Mouse (Mus musculus) lung, postnatal 14 days (tissue): ENCODE measurements around the gene 4933427D14Rik.
A peak's percentile ranks its signal among the peaks of the same experiment; 100 is the strongest.

Experiments used
- DNase-seq: peaks from one replicate; pipeline ENCODE4 v3.0.0; 2021

The 4933427D14Rik gene

DNA sequence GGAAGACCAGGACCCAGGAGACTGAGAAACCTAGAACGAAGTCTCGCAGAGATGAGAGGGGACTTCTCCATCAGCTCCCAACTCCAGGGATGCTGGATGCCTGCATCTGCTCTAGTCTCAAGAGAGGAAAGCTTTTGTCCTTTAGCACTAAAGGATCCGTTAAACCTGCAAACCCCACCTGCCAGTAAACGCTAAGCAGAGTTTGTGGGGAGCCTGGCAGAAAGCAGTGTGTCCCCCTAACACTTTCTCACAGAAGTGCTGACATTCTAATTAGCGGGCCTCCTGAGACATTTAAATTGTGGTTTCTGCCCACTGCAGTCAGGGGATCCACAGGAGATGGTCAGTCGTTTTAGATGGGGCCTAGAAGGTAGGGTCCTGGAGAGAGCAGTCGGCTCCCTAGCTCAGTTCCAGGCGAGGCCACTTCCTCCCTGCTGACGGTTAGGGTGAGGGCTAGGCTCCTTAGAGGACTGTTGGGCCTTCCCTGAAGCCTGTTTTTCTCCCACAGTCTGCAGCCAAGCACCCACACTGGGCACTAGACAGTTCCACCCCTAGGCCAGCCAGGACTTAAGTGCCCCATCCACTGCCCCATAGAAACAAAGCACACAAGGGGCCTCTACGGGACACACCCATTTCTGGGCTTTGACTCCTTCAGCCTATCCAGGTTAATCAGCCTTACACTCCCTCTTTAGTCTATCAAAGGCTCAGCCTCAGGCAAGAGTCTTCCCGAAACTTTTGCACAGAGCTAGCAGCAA lies 70.9 kb downstream of the 4933427D14Rik start:
- peak; percentile 28 for DNase-seq

DNA sequence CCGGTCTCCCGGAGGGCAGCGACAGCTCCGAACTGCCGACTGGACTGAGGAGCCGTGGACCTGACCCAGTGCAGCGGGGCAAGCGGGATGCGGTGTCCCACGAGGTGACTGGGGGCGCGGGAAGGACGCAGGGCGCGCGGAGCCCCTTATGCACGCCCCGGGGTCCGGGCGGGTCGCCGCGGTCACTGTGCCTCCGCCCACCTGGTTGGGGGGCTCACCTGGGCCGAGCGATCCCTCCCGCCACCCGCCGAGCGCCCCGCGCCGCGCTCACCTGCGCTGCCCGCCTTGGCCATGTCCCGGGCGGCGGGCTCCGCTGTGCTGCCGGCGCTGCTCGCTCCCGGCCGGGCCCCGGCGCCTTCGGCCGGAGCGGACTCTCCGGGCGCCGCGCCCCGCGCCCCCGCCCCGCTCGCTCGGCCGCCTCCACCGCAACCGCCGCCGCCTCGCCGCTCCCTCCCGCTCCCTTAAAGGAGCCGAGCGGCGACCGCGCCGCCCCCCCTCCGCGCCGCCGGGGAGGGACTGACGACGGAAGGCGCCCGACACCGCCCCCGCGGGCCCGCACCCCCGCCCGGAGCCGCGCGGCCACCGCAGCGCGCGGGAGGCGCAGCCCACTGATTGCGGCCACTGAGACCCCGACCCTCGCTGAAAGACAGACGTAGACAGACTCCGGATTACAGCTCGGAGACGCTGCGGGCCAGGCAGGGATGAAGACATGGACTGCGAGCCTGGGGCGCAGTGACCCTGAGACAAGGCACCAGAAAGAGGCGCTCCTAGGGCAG lies 71.7 kb downstream of the 4933427D14Rik start, which contains the start of gene Pitpnm3:
Pitpnm3 (minus strand) TSS at position 396 of the 776 bp plus-strand sequence.
- peak; percentile 68 for DNase-seq

DNA sequence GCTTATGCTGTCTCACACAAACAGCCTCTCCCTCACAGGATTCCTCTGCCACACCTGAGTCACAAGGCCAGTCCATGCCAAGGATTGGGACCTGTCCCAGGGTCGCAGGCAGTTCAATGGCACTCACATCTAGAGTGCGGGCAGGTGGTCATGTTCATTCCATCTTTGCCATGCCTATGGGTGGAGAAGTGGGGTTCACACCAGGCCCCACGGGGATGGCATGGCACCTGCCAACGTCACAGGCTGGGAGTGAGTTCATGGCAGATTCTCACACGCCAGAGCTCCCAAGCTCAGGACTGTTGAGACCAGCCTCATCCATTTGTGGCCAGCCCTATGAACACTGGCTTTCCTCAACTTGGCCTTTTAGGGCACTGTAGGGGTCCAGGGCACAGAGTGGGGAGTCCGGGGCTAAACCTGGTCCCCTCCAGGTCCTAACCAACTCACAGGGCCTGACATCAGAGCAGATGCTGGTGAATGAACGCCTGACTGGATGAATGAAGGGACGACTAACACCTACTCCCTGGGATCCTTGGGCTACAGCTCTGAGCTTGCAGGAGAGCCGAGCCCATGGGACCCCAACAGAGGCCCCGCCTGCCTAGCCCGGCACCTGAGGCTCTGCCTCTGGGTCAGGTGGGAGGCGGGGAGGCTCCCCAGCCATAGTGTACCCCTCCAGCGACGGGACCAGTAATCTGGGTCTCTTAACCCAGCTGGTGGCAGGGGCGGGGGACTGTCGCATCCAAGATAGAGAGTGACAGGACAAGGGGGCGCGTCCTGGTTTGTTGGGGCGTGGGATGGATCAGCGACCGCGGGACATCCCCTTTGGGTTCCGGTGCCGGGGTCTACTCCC lies 72.5 kb downstream of the 4933427D14Rik start:
- no peak for DNase-seq

DNA sequence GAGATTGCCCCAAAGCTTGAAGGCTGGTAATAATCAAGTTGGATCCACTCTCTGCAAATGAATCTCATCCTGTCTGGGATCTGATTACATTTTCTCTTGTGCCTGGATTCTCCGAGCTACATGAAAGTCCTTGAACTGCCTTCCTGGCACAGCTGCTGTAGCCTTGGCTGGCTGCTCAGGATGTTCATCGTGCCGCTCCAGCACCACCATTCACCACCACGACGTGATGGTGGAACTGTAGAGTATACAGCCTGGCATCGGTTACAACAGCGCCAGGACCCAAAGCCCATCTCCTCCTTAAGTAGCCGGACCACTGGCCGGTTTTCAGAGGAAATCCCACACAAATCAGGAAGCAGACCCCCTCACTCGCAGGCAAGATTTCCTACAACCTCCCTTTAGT lies 74.2 kb downstream of the 4933427D14Rik start:
- DNase-seq: peak; percentile 42

DNA sequence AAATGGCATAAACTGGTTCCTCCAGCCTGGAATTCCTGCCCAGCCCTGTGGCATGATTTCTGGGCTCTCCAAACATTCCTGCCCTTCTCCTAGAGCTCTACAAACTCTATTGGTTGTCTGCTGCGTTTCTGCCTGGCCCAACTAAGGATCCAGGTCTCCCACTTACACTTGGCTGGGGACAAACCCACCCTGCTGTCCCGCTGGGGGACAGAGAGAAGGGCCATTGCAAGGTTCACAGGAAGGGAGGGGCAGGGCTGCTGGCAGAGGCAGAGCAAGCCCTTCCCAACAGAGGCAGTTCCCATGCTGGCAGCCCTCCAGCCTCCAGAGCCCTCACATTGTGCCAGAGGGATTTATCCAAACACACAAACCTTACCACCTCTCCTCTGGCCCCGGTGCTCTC lies 75.0 kb downstream of the 4933427D14Rik start:
- DNase-seq: peak; percentile 89

DNA sequence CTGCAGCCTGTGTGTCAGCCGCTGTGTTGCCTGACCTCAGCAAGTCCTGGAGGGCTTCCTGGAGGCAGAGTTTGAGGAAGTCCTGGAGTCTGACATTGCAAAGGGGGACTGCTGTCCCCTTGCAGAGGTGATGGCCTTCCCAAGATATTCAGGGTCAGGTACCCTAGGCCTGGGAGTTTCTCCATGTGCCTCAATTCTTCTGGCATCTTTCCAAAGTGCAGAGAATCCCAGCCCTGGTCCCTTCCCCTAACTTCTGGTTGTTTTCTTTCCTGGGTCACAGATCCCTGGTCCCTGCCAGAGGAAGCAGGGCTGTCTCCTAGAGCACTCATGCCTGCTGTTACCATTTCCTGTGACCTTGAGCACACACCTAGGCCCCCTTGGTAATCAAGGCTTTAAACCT lies 75.6 kb downstream of the 4933427D14Rik start:
- DNase-seq: no peak

DNA sequence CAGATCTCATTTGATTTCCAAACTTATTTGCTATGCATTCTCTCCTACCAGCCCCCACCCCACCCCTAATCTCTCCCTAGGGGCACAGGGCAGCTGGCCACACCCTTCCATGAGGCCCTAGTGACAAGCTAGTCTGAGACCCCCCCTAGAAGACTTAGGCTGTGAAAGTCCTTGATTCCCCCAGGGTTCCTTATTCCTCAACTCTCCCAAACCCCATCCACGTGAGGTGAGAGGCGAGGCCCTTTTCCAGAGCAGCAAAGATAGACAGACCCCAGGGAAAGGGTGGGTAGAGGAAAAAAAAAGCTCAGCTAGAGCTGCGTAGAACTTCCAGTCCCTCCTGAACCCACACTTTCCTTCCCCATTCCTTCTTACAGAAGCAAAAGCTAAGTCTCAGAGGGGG lies 76.4 kb downstream of the 4933427D14Rik start:
- no peak for DNase-seq

DNA sequence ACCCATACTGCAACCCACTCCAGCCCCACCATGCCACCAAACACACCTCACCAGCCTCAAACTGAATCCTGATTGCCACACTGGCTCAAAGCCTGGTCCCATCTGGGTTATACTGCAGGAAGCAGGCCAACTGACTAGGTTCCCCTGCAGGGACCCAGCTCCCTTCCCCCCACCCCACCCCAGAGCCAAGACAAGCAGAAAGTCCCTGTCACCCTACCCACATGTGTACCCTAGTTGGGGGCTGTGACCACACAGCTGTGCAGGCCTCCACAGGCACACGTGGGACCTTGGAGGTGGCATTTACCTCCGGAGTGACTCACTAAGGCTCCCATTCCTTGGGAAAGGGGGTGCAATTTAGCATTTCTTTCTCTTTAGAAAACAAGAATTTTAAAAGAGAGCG lies 76.8 kb downstream of the 4933427D14Rik start:
- no peak for DNase-seq

DNA sequence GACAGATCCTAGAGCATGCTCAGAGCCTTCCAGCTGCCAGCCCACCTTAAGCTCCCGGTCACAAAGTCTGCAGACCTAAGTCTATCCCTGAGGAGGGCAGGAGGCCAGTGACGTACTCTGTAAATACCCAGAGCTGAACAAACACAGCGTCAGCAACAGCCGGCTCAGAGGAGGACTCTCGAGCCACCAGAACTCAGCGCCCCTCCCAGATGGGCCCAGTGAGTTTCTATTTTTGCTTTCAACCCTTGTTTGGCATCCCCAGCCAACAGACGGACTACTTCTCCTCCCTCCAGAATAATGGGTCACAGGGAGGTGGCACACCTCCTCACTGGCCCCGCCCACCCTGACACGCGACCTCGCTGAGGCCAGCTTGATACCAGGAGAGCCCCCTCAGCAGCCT lies 77.2 kb downstream of the 4933427D14Rik start:
- DNase-seq: peak; percentile 65

DNA sequence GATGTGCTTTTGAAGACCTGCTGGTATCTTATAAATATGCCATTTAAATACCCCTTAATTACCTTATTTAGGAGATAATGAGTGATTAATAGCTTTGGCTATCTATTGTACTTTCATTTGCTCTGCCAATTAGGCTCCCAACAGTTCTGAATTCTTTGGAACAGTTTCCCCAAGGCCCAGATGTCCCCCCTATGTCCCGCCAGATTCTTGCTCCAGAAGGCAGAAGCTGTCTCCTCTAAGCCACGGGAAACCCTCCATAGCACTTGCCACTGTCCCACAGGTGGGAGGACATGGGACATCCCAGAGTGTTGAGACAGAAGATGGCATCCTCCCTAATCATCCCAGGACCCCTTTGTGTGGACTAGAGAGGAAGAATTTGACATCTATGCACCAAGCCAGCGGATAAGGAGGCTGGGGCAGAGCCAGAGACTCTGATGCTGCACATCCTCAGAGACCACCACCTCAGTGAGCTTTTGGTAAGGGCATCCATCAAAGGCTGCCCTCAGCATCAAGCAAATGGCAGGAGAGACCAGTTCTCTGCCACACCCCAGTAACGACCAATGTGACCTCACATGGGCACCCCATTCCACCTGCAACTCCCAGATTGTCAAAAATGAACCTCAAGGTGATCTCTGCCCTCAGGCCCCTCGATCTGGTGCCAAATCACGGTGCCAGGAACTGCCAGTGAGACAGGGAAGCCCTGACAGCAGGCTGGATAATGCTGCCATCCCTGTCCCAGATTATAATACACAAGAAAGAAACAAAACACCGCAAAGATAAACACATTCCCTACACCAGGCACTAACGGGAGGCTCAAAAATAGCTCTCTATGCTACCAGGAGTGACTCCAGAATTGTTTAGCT lies 78.0 kb downstream of the 4933427D14Rik start:
- DNase-seq: no peak

DNA sequence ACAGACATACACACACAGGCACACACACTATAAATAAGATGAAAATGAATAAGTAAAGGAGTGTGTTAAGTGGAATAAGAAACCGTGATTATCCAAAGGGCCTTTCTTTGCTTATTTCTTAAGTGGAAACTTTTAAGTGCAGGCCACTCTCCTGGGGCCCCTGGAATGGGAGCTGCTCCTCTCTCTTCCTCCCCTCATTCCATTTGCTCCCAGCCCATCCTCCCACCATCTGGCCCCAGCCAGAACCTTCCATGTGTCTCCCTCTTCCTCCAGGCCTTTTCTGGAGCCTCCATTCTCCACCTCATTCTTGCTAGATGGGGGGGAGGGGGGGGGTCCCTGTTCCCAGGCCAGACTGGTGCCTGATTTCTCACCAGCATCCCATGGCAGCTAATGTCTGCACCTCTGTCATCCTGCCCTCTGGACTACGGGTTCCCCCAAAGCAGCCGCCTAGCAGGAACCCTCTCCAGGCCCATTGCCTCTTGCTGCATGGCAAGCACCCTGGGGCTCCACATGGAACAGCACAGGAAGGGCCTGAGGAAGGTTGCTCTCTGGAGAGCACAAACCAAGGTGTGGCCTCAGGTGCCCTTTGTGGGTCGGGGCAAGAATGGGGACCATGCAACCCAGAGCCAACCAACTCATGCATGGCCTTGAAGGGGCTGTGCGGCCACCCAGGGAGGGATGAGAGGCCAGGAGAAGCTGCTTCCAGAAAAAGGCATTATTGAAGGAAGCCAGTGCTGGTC lies 79.6 kb downstream of the 4933427D14Rik start:
- DNase-seq: no peak

DNA sequence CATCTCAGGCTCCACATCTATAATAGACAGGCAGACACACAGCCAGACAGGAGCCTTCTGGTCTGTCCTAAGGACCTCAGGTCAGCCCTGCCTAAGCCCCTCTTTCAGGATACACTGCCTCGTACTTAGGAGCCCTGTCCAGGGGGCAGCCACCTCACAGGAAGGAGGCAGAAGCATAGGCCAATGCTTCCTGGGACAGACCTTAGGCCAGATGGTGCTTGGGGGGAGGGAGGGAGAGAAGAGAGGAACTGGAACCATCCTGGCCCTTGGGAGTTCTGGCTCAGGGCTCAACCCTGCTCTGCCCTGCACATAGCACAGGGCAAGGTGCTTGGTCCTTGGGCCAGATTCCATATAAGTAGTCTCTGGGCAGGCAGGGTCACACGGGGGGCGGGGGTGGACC lies 81.5 kb downstream of the 4933427D14Rik start:
- DNase-seq: no peak

DNA sequence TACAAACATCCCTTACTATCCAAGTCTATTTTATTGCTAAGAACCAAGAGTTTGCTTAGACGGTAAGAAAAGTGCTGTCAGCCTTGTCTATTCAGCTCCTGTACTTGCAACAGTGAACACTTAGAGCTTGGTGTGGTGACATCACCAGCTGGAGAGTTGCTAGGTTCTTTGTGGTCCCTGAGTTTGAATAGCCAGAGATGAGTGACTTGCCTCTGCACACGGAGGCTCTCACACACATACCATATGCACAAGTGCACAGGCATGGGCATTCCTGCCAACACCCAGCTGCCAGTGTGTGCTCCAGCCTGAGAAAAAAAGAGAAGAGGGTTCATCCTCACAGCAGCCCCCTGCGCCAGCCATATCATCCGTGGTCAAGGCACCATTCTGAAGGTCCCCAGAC lies 83.7 kb downstream of the 4933427D14Rik start:
- no peak for DNase-seq

DNA sequence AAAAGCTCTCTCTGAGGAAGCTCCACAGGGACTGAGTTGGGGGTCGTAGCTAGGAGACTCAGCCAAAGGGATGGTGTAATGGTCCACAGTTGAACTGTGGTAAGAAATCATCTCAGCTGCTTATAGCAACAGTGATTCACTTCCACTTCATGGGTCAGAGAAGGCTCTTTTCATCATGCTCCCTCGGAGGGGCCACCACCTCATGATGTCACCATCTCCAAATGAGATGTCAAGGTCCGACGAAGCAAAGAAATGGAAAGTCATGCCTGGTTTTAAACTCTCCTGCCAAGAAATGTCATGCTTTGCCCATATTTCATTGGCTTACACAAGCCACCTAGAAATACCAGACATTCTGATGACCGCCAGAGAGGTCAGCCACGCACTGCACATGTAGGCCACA lies 86.9 kb downstream of the 4933427D14Rik start:
- no peak for DNase-seq

DNA sequence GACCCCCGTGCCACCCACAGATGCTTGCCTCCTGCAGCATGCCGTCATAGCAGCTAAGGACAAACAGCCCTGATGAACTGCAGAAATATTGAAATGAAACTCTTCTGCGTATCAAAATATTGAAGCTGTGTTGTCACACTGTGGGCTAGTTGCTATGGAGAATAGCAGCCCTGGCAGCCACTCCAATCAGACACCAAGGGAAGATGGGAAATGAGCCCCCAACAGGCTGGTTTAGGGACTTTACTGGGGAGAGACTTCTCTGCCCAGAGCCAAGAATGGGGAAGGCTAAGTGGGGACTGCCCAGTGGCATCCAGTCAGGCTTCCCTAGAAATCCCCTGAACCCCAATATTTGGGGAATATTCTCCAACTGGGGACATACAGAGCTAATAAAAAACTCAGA lies 88.6 kb downstream of the 4933427D14Rik start:
- no peak for DNase-seq

DNA sequence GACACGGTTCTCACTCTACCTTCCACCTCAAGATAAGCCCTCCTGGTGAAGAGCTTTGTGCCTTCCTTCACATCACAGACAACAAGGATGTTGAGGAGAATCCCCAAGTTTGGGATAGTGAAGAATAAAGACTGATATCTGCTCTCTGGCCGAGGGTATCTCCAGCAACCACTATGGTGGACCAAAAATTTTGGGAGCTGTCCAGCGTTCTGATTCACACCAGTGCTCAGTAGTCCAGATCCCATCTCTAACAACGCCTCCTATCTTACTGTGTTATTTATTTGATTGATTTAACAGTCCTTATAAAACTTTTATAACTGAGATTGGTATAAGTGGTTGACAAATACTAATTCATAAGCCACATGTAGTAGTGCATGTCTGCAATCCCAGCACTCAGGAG lies 94.0 kb downstream of the 4933427D14Rik start:
- DNase-seq: no peak

DNA sequence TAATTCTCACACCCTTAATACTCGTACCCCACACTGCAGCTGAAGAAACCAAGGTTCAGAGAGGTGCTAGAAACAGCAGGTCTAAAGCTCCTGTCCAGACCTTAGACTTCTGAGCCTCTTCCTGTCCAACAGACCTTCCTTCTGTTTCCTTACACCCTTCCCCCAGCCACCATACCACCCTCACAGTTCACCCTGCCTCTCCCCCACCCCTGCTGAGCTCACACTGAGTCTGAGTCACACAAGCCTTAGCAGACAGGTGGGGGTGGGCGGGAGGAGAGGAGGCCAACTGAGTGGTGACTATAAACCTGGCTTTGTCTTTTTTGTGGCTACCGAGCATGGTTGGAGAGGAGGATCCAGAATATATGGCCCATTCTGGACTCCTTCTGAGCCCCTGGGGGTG lies 96.5 kb downstream of the 4933427D14Rik start:
- DNase-seq: no peak

DNA sequence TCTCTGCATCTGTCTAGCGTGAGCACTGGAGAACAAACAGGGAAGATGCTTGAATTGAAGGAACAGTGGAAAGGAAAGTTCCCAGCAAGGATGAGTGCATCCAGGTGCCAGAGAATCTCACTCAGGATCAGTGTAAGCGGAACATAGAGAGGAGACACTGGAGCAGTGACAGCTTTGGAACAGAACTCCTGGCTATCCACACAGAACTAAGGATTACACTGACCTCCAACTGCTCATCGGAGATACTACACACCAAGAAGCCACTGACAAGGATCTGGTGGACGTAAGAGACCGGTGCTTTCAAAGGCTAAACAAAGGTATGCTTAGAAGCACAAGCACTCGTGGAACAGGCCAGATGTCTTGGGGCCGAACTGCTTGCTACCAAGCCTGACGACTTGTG lies 103.0 kb downstream of the 4933427D14Rik start:
- DNase-seq: no peak
